Mouse (Mus musculus): Measurements from ENCODE around the gene Dph2. TPM values are rescaled to one million over a fixed set of nuclear protein-coding genes. Genes with fewer than 3 reads are reported as not detected.
A peak's percentile ranks its signal among the peaks of the same experiment; 100 is the strongest.

The Dph2 gene
- total RNA-seq, 2 experiments from 2014 or later: 2.4 to 3.2 TPM

DNA sequence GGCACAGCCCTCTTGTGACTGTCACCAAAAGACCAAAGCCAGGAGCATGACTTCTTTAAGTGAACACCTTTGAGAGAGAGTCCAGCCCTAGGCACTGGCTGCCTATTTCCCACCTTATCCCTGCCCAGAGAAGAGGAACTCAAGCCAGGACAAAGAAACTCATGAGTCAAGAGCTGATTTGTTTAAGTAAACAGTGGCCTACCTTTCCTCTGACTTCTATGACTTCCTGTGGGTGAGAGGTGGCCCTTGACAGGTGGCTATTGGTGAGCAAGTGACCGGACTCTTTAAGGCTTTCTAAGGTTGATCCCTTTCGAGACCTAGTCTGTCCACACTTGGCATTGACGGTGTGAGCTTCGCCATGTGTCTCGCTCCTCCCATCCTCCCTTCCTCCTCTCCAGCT, 51.0 kb downstream of the Dph2 start:
- intact Hi-C loops (cut with DNase I): no loop called here
- TF ChIP-seq CTCF (IDR thresholded peaks at IDR 0.05): no peak
- peak; percentile 7 for DNase-seq
- no peak overlapping the region for H3K4me3 ChIP-seq
- no peak overlapping the region for H3K27ac ChIP-seq

DNA sequence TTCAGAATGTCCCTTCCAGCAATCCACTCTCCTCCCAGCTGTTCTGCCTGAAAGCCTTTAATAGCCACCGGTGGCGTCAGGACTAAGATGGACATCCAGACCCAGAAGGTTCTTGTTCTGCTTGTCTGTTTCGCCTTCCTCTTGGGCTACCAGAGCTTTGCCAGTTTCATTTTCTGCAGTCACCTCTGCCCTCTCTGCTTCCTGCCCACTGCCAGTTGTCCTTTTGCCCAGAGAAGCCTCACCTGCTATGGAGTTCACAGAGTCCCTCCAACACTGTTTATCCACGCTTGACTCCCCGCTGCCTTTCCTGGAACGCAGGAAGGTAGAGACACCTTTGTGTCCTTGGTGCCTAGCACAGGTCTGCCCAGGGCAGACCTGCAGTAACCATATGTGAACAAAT, 52.5 kb downstream of the Dph2 start:
- intact Hi-C loops (cut with DNase I): no loop called here
- DNase-seq: no peak
- H3K4me3 ChIP-seq: no peak overlapping the region
- no peak overlapping the region for H3K27ac ChIP-seq
- no peak for TF ChIP-seq CTCF (IDR thresholded peaks at IDR 0.05)

Other genes starting within 250 kb of the Dph2 start
- gene Dmap1, start 209.8 kb downstream of the Dph2 start, total RNA-seq (2021): 10 to 100 TPM; 15.1 to 17.5 TPM
- not detected for gene Gm12845, start 167.6 kb downstream of the Dph2 start, total RNA-seq (2021)
- not detected for gene Klf17, start 126.4 kb downstream of the Dph2 start, total RNA-seq (2021)
- gene Slc6a9, start 57.5 kb downstream of the Dph2 start, total RNA-seq (2021): 1 to 10 TPM; 5.0 to 7.0 TPM
- under 1 TPM in 1 of 2 experiments, not detected in 1; 0.08 TPM for gene Ccdc24, start 19.5 kb downstream of the Dph2 start, total RNA-seq (2021)
- 1 to 10 TPM; 1.4 to 2.2 TPM for gene B4galt2, start 8.5 kb downstream of the Dph2 start, total RNA-seq (2021)
- gene Atp6v0b, start 4.7 kb downstream of the Dph2 start, total RNA-seq (2021): 10 to 100 TPM; 81.4 to 83.9 TPM
- 100 to 1,000 TPM; 267 to 281 TPM for gene Ipo13, start 23.0 kb upstream of the Dph2 start, total RNA-seq (2021)
- gene Artn, start 37.7 kb upstream of the Dph2 start, total RNA-seq (2021): under 1 TPM; 0.25 to 0.46 TPM
- gene St3gal3, start 242.9 kb upstream of the Dph2 start, total RNA-seq (2021): 10 to 100 TPM; 73.4 to 75.0 TPM